Mouse (Mus musculus) hindbrain, embryonic 14.5 days (tissue): ENCODE results near the gene Nln. TPM values are rescaled to one million over a fixed set of nuclear protein-coding genes. Genes with fewer than 3 reads are reported as not detected.

Experiments
- ATAC-seq: fragments of 200-750 bp; cut with Nextera tagmentation; 2 replicates; pipeline ENCODE4 v1.8.0; 2017; ENCODE audit warnings: moderate number of reproducible peaks, mild to moderate bottlenecking, moderate TSS enrichment, moderate library complexity; ENCODE audit not compliant: low FRiP score
- DNase-seq: peaks from one replicate; pipeline ENCODE4 v3.0.0-alpha.2; 2015; ENCODE audit warnings: low spot score
- H3K27ac ChIP-seq: fragments of 300-500 bp; sonication (generic); 2 replicates; pipeline ENCODE4 v1.5.1; 2014; ENCODE audit warnings: mild to moderate bottlenecking, moderate library complexity
- H3K27me3 ChIP-seq: fragments of 300-500 bp; sonication (generic); 2 replicates; pipeline ENCODE4 v1.6.1; 2014; ENCODE audit warnings: mild to moderate bottlenecking, low read length, mixed read lengths; ENCODE audit not compliant: control insufficient read depth, insufficient read depth
- H3K36me3 ChIP-seq: fragments of 300-500 bp; sonication (generic); replicated peaks from 2 replicates; pipeline ENCODE4 v1.6.1; 2014; ENCODE audit not compliant: control insufficient read depth, insufficient read depth
- H3K4me1 ChIP-seq: fragments of 300-500 bp; sonication (generic); replicated peaks from 2 replicates; pipeline ENCODE4 v1.6.1; 2014; ENCODE audit warnings: antibody characterized with exemption, low read length, mixed read lengths; ENCODE audit not compliant: control insufficient read depth, insufficient read depth
- H3K4me2 ChIP-seq: fragments of 300-500 bp; sonication (generic); replicated peaks from 2 replicates; pipeline ENCODE4 v1.6.1; 2014; ENCODE audit warnings: mild to moderate bottlenecking, moderate library complexity
- H3K4me3 ChIP-seq: fragments of 300-500 bp; sonication (generic); replicated peaks from 2 replicates; pipeline ENCODE4 v1.5.1; 2014; ENCODE audit warnings: mild to moderate bottlenecking, low read length
- H3K9ac ChIP-seq: fragments of 300-500 bp; sonication (generic); 2 replicates; pipeline ENCODE4 v1.6.1; 2014
- H3K9me3 ChIP-seq: fragments of 300-500 bp; sonication (generic); 2 replicates; pipeline ENCODE4 v1.6.1; 2016; ENCODE audit warnings: low read length; ENCODE audit not compliant: control insufficient read depth
- WGBS: fragments of 180-500 bp; shearing (Covaris S2); extraction: QIAGEN DNeasy Blood & Tissue Kit; methylation state at CpG from one replicate; pipeline ENCODE4 v1.1.7; 2014; 5-methylcytosine and 5-hydroxymethylcytosine counted together
- polyA plus RNA-seq: library from polyadenylated mRNA; unstranded; fragments of >200 nt; fragmentation: Nextera tagmentation; extraction: Ambion mirVana; gene quantifications from 2 replicates; pipeline ENCODE4 v1.2.1, GENCODE M21; 2014

Nln gene
- polyA plus RNA-seq, 1 experiment from 2014 or later, result 69.5 TPM

DNA sequence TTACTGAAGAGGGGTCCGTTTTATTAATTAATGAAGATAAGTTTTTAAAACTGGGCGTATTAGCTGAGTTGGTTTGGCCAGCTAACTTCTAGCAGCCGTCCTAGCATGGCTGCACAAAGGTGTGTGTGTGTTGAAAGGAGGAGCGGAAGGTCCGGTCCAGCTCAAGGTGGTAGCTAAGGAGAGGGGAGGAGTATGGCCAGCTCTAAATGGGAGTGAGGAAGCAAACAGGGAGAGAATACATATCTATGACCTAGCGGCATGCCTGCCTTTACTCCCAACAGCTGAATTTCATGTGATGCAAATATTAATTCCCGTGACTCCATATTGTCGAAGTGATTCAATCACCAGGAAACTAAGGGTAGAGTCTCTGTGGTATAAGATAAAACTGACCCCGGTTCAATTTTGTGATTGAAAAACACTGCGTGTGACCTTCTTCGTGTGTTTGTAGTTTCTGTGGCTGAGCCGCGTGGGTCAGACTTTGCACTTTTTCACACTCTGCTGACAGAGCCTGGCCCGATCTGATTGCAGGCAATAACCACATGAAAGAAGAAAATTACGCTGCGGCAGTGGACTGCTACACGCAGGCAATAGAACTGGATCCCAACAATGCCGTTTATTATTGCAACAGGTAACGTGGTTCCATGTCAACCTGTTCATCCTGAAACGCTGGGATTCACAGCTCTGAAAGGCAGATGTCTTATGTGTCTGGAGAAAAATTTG is 14.4 kb upstream of the Nln start:
- no peak overlapping the region for H3K27ac ChIP-seq
- no peak overlapping the region for H3K4me2 ChIP-seq
- H3K4me1 ChIP-seq, result no peaks in the 10 kb centered on the region
- no peak overlapping the region for H3K4me3 ChIP-seq
- WGBS, result 93% methylated on average over 20 of the region's 20 CpGs
- H3K27me3 ChIP-seq, result no peaks in the 10 kb centered on the region
- H3K9ac ChIP-seq, result no peak overlapping the region
- no peaks in the 10 kb centered on the region for H3K9me3 ChIP-seq
- no peak for ATAC-seq
- no peak for DNase-seq
- peaks cover 67% of the 10 kb centered on the region for H3K36me3 ChIP-seq

DNA sequence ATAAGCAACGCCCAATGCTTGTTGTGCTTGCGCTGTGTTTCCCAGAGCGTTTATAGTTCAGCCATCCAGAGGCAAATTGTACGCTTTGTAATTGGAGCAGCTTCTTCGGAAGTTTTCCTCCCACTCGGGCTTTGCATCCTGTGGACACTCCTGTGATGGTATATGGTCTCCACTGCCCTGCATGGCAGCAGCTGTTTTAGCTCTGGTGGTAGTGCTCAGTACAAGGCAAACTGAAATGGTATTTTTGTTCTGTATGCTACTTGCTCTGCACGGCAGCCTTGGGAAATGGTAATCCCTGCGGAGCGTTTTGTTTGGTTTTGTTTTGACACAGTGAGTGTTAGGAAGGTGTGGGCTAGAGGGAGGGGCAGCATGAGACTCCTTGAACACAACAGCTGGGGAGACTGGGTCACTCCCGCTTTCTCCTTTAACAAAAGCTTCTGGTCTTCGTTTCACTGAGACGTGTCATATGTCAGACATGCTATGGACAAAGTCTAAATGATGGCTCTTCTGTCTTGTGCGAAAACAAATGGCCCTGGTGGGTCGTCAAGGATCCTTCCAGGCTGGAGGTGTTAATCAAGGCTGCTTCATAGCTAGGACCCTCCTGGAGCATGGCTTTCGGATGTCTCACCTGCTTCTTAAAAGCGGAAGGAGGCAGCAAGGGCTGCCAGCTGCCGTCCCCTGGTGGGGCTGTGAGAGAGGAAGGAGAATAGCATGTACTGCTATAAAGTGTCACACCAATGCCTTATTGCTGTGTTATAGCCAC is 12.8 kb upstream of the Nln start:
- Histone ChIP-seq H3K4me1 (no peaks in the 10 kb centered on the region), H3K27me3 (no peaks in the 10 kb centered on the region), H3K9me3 (no peaks in the 10 kb centered on the region), H3K27ac (no peak overlapping the region), H3K36me3 (peaks cover 69% of the 10 kb centered on the region), H3K4me2 (no peak overlapping the region), H3K9ac (no peak overlapping the region), H3K4me3 (no peak overlapping the region)
- WGBS, result 64% methylated on average over 17 of the region's 17 CpGs
- ATAC-seq, result no peak
- no peak for DNase-seq

DNA sequence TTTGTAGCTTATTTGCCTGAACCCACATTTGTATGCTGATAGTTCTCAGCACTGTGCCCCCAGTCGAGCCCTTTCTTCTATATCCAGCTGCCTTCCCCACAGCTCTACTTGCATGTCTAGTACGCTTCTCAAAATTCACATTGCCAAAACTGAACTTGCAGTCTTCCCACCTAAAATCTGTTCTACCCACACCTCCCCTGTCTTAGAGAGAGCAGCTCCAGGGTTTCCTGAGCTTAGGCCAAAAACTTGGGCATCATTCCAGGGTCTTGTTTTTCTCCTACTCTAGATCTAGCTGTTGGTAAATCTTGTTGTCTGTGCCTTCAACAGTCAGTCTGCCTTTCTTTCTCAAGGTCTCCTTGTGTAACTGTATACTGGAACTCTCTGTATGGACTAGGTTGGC is 5.4 kb upstream of the Nln start:
- ATAC-seq (no peak), DNase-seq (no peak)
- H3K36me3 ChIP-seq, result peaks cover 45% of the 10 kb centered on the region

DNA sequence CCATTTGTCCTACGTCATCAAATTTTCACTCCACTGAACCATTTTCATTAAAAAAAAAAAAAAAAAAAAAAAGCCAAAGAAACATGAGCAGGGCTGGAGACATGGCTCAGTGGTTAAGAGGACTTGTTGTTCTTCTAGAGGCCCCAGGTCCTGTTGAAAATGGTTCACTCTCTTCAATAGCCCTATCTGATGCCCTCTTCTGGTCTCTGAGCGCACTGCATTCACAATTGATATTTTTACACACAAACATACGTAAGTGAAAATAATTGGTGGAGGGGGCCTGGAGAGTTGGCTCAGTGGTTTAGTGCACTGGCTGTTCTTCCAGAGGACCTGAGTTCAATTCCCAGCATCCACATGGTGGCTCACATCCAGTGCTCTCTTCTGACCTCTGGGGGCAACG is 4.4 kb upstream of the Nln start:
- ATAC-seq (no peak), DNase-seq (peak; percentile 21)
- WGBS, result 93% methylated on average over 4 of the region's 4 CpGs
- peaks cover 35% of the 10 kb centered on the region for H3K36me3 ChIP-seq
- H3K9me3 ChIP-seq, result no peaks in the 10 kb centered on the region
- no peaks in the 10 kb centered on the region for H3K27me3 ChIP-seq
- no peak overlapping the region for H3K4me2 ChIP-seq
- H3K4me1 ChIP-seq, result peaks cover 23% of the 10 kb centered on the region
- no peak overlapping the region for H3K4me3 ChIP-seq
- no peak overlapping the region for H3K27ac ChIP-seq
- H3K9ac ChIP-seq, result no peak overlapping the region

More for the DNA sequence above, 5.4 kb upstream of the Nln start:
- H3K4me1 ChIP-seq, result peaks cover 23% of the 10 kb centered on the region
- no peak overlapping the region for H3K27ac ChIP-seq
- no peak overlapping the region for H3K4me3 ChIP-seq
- no peak overlapping the region for H3K9ac ChIP-seq
- H3K4me2 ChIP-seq, result no peak overlapping the region
- no peaks in the 10 kb centered on the region for H3K9me3 ChIP-seq
- WGBS, result 94% methylated on average over 2 of the region's 2 CpGs
- H3K27me3 ChIP-seq, result no peaks in the 10 kb centered on the region

DNA sequence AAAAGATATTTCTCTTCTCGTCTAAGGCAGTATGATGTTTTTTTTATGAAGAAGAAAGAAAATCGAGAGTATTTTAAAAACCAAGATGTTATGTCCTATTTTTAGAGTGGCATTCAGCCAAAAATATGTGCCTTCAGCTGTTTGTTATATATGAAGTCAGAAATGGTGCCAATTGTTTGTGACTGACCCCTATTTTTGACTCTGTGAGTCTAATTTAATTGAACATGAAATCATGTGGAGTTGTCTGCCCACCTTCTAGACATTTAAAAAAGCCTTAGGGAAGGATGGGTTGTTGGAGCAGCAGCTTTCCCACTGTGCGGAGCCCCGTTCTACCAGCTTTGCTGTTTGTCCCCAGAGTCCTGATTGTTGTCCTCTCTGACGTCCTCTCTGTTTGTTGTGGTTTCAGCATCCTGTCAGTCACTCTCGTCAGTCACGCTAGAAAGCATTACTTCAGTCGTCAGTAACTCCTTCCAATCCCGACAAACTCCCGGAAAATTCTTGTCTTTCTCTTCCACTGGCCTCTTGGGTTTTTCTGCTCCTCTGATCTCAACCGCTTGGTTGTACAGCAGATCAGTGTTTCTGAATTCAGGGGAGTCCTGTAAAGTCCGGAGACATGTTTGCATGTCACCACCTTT is 3.0 kb upstream of the Nln start:
- H3K9ac ChIP-seq, result 0 out of 2 replicates have a peak overlapping the region, but pooled peaks have one; percentile 36
- DNase-seq, result no peak
- H3K27me3 ChIP-seq, result no peaks in the 10 kb centered on the region
- H3K4me1 ChIP-seq, result peaks cover 23% of the 10 kb centered on the region
- H3K27ac ChIP-seq, result no peak overlapping the region
- no peaks in the 10 kb centered on the region for H3K9me3 ChIP-seq
- no peak for ATAC-seq
- peak overlapping the region; percentile 11; the same call in 1 of the 2 replicates for H3K4me3 ChIP-seq
- 36% methylated on average over 12 of the region's 12 CpGs for WGBS
- H3K4me2 ChIP-seq, result peak overlapping the region; percentile 97
- peaks cover 24% of the 10 kb centered on the region for H3K36me3 ChIP-seq

DNA sequence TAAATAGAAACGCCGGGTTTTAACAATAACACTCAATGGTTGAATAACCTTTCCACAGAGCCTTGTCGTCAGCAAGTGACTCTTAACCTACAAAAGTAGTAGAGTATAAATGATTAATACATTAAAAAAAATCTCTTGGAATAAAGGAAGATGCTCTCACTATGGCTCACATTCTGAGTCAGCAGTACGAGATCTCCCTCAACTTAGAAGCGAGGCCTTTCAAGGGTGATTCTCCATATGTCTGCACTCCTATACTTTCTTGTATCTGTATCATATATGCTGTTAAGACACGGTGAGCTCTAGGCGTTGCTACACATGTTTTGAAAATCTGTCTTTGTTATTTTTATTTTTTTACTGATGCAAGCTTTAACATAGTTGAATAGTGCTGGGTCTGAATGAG is 1.1 kb upstream of the Nln start:
- ATAC-seq (no peak), DNase-seq (no peak)
- Histone ChIP-seq H3K4me3 (peak overlapping the region; percentile 83), H3K9ac (peak overlapping the region; percentile 85), H3K4me1 (peaks cover 23% of the 10 kb centered on the region), H3K9me3 (no peaks in the 10 kb centered on the region), H3K27ac (peak overlapping the region; percentile 83), H3K4me2 (peak overlapping the region; percentile 97), H3K36me3 (peaks cover 13% of the 10 kb centered on the region), H3K27me3 (no peaks in the 10 kb centered on the region)
- WGBS, result 26% methylated on average over 7 of the region's 7 CpGs

DNA sequence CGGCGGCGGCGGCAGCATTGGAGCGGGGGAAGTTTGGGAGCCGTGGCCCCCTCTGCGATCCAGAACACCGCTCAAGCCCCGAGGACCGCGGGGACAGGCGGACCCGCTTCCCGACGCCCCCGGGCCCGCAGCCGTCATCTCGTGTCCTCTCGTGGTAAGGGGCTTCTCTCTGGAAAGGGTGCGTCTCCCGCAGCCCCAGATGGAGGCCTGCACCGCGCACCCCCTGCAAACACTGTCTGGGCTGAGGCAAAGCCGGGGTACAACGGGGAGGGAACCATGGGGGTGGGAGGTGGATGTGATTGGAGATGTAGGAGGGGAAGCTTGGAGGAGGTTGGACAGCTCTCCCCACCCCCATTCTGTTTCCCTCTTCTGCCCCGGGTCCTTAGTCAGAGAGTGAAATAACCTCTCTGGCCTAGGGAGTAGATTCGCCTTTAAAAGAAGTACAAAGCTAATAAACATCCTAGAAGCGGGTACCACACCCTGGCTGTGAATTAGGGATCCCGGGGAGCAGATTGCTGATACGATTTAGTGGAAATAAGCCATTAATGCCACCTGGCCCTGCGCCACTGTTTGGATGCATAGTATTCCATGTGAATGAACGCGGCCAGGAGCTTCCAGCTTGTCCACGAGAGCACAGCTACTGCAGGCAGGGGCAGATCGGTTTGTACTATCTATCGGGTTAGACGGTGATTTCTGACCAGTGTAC is 555 bp upstream of the Nln start:
- Histone ChIP-seq H3K36me3 (peaks cover 8% of the 10 kb centered on the region), H3K27me3 (no peaks in the 10 kb centered on the region), H3K4me3 (peak overlapping the region; percentile 83), H3K9me3 (0 out of 2 replicates have a peak, but pooled peaks cover under 1% of the 10 kb centered on the region), H3K9ac (peak overlapping the region; percentile 85), H3K4me1 (peaks cover 23% of the 10 kb centered on the region), H3K27ac (peak overlapping the region; percentile 83), H3K4me2 (peak overlapping the region; percentile 97)
- ATAC-seq, result peak; percentile 86
- DNase-seq, result peak; percentile 64
- WGBS, result under 1% methylated on average over 38 of the region's 38 CpGs

DNA sequence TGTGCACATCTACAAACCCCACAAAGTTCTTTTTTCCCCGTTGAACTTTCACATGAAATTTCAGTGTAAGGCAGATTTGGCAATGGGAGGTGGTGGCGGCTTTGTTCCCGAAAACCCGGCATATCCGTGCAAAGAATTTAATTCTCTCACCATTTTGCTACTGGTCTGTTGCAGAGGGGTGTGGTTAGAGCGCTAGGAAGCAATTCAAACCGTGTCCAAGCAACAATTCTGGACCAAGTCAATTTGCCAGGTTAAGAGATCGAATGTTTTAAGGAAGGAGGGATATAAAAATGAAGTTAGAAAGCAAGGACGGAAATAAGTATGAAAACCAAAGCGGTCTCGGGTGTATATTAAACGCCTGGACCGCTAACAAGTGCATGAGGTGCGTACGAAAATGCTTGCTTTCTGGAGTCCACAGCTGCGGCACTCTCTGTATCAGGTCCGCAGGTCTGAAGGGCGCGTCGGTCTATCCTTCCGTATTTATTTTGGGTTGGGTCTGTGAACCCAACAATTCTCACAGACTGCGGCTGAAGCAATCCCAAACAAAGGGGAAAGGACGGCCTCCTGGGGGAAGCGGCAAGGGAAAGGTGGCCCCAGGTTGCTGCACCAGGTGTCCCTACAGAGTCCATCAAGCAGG is 645 bp downstream of the Nln start:
- DNase-seq (peak; percentile 61), ATAC-seq (no peak; the same call in 1 of the 2 replicates)
- Histone ChIP-seq H3K9ac (peak overlapping the region; percentile 85), H3K4me1 (peaks cover 23% of the 10 kb centered on the region), H3K27ac (peak overlapping the region; percentile 85), H3K36me3 (0 out of 2 replicates have a peak, but pooled peaks cover 4% of the 10 kb centered on the region), H3K27me3 (no peaks in the 10 kb centered on the region), H3K9me3 (peaks cover 4% of the 10 kb centered on the region; the same call in 1 of the 2 replicates), H3K4me3 (peak overlapping the region; percentile 83), H3K4me2 (peak overlapping the region; percentile 97)
- WGBS, result under 1% methylated on average over 24 of the region's 24 CpGs
